Mouse (Mus musculus): ENCODE results near the gene St6galnac4.

DNA sequence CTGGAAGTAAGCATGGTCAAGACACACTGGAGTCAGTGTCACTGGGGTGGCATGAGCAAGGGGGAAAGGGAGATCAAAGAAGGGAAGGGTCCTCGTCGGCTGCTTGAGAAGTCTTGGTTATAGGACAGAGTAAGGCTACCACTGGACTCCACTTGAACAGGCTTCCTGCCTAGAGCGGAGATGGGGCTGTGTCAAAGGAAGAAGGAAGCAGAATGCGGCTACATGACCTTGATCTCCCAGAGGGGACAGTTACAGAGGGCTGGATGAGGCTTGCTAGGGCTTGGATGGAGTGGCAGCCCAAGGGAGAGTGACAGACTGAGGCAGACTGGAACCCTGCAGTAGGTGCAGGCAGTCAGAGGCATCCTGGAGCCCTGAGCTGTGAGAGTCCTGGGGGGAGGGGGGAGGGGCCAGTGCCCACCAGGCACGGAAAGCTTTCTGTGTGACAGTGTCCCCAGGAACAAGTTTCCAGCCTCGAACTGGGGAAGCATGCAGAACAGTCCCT is 53.7 kb downstream of the St6galnac4 start:
- no peak for TF ChIP-seq CTCF (conservative IDR thresholded peaks at IDR 0.05; ENCODE audit: insufficient read depth, insufficient read length, low read depth, low read length)
- TF ChIP-seq POLR2A (IDR thresholded peaks at IDR 0.05; ENCODE audit: low read depth, low read length), result no peak

Measured in kidney, adult 2 months (tissue).